Mouse (Mus musculus): Measurements from ENCODE around the gene Cd79a. TPM values are rescaled to one million over a fixed set of nuclear protein-coding genes. Genes with fewer than 3 reads are reported as not detected.

Cd79a gene
- total RNA-seq, 2 experiments from 2014 or later: 0.31 to 0.98 TPM

DNA sequence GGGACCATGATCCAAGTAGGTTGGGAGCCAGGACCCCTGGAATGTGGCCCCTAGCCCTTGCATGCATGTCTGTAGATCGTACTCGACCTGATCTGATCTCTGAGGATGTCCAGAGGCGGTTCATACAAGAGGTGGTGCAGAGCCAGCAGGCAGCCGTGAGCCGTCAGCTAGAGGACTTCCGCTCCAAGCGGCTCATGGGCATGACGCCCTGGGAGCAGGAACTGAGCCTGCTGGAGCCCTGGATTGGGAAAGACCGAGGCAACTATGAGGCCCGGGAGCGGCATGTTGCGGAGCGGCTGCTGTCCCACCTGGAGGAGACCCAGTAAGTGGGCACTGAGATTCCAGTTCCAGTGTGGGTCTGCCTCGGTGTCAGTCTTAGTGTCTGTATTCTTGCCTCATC is 15.3 kb downstream of the Cd79a start:
- DNase-seq (ENCODE audit: low spot score in 2 of 2): no peak

DNA sequence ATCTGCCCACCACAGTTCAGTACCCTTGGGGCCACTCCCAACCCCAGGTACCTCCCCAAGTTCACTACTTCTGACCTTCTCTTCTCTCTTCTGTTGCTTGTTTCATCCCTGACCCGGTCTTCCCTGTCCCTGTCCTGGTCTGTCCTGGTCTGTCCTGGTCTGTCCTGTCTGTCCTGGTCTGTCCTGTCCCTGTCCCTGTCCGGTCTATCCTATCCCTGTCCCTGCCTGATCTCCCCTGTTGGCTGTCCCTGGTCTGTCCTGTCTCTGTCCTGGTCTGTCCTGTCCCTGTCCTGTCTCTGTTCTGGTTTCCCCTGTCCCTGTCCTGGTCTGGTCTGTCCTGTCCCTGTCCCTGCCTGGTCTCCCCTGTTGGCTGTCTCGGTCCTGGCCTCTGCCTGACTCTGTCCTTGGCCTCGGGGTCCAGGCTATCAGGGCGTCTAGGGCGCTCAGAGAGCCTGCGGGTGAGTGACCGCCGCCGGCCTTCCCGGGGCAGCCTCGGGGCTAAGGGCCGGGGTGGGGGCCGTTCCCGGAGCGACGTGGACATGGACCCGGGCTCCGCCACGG is 21.7 kb downstream of the Cd79a start:
- DNase-seq (ENCODE audit: low spot score in 2 of 2): no peak

DNA sequence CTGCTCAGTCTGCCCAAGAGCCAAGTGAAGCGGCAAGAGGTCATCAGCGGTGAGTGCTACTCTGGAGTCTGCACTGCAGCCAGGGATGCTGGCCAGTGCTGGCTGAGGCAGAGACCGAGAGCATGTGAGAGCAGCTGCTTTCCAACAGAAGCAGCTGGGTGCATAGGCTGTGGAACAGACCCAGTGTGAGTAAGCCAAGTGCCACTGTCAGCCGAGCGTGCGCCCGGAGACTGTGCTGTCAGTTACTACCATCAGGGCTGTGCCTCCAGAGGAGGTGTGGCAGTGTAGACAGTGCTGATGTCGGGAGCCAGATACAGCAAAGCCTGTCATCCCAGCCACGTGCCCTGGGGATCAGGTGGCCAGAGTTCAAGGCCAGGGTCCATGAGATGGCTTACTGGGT is 22.5 kb downstream of the Cd79a start:
- DNase-seq (ENCODE audit: low spot score in 2 of 2): peak in 1 of 2 experiments; percentile 60

DNA sequence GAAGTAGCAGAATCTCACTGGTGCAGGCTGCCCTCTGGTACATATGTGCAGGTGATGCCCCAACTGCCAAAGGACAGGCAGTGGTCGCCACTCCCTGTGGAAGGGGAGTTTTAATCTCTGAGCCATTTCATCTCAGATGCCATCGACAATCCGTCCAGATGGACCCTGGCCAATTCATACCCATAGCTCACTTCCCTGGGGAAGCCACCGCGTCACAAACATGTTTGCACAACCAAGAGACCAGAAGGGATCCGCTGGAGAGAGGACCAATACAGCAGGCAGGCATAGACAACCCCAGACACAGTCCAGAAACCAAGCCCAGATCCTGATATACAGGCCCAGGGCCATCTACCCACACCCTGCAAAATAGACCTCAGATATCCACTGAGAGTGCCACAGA is 33.3 kb downstream of the Cd79a start:
- DNase-seq (ENCODE audit: low spot score in 2 of 2): no peak

DNA sequence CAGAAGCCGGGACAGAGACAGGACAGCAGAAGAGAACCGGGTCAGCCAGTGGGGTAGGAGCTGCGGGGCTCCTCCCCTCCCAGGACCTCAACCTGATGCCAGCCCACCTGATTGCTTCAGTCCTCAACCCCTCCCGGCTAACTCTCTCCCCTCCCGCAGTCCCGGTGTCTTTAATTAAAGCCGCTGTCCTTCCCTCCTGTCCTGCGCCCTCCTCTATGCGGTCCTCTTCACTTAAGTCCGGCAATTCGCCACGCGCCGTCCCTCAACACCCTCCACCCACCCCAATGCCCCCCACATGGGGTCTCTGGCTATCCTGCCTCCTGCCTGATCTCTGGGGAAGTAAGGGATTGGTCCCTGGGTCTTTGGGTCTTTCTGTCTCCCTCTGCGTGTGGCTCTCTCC is 34.5 kb downstream of the Cd79a start:
- DNase-seq (ENCODE audit: low spot score in 2 of 2): no peak

DNA sequence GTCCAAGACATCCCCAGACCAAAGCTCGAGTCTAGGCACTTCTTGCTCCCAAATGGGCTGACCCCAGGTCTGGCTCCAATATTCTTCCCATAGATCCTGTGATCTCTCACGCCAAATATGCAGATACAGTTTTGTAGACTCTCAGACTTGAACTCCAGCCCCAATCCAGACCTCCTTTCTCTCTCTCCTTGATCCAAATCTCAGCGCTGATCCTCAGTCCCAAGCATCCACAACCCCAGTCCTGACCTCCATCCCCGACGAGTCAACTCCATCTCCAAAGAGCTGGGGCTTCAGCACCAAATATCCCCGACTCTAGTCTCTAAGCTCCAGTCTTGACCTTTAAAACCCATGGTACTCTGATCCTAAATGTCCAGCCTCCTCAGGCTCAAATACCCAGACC is 46.5 kb downstream of the Cd79a start:
- no peak for DNase-seq (ENCODE audit: low spot score in 2 of 2)

DNA sequence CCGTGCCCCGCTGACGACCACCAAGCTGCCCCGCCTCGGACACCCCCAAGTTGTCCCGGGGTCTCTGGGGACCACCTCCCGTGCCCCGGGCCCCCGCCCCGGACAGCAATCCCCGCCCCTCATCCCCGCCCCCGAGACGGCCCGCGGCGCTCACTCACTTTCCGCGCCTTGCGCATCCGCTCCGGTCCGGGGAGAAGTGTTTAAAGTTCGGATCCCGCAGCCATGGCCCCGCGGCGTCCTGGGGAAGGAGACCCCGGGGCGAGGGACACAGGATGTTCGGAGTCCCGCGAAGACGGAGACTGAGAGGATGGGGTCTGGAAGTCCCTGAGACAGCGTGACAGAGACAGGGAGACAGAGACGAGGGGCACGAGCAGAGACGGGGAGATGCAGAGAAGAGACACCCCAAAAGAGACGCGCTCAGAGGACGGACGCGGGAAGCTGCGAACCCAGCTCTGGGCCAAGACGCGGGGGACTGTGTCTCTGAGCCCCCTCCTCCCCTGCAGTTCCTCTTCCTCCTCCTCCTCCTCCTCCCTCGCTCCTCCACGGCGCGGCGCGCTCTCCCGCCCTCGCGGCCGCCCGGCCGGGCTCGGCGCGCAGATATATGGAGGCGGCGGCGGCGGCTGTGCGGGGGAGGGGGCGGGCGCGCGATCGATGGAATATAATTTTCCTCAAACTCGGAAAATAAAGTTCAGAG is 47.2 kb downstream of the Cd79a start, which contains the start of gene Gm4881:
Gene Gm4881, minus strand, starts transcription at position 238 of the 694 bp plus-strand sequence.
- DNase-seq (ENCODE audit: low spot score in 2 of 2): no peak

DNA sequence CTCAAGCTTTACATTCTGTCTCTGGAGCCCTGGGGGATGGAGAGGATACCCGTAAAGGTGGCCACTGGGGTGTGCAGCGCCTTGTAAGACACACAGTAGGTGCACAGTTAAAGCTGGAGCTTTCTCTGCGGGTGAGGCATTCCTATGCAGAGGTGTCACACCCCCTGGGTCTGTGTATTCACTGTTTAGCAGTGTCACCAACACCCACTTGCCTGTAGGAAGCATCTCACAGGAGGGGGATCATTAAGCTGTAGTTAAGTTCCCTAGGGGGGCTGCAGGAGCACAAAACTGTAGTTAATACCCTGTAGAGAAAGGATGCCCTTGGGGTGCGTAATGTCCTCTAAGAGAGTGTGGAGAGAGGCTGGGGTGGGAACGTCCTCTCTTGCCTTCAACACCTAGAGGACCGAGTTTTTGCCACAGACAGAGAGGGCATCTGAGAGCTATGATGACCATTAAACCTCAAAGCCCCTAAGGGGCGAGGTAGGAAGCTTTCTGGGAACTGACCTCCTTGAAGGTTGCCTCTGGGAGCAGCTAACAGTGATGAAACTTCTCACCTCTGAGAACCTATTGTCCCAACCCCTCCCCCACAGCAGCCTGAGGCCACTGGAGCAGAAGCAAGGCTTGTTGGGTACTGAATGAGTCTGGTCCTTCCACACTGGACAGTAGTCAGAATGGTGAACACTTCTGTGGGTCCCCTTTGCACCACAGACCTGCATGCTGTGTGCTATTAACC is 50.3 kb downstream of the Cd79a start:
- DNase-seq (ENCODE audit: low spot score in 2 of 2): no peak

DNA sequence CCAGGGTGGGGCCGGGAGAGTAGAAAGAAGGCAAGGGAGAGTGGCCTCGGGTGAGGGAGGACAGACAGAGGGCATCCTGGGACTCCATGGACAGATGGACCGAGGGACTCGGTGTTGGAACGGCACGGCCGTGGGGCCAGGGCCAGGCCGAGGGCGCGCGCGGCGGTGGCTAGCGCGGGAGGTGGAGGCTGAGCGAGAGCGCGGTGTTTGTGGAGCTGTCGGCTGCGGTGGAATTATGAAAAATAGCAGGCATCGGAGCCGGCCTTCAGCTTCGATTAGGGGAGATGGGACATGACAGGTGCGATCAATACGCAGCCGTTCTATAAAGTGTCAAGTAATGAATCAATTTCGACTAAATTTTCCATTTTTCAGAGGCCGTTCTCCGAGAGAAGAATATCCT is 51.6 kb downstream of the Cd79a start:
- no peak for DNase-seq (ENCODE audit: low spot score in 2 of 2)

DNA sequence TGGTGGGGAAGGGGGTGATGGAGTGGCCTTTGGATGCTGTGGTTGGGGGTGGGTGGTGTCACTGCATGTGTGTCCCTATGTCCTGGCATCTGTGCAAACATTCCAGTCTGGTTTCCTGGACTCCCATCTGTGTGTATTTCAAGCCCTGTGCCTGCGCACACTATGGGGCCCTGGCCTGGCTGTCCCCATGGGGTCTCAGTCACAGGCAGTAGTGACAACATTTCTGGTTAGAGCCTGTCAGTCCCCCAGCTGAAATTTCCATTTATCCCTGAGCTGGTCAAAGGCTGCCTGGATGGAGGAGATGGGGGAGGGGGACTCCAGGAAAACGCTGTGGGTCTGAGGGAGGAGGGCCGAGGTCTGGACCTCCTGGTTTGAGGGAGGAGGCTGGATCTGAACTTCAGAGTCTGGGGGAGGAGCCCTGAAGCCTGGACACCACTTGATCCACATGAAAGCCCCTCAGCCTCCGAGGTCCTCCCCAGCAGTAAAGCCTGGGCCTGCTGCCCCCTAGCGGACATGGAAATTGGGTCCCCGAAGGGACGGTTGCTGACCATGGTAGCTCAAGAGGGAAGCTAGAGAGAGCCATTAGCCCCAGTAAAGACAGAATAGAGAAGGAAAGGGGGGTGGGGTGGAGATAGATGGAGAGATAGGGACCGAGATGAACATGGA is 52.9 kb downstream of the Cd79a start:
- DNase-seq (ENCODE audit: low spot score in 2 of 2): peak; percentile 59 to 72

Other genes with a start within 250 kb of the Cd79a start
- not detected for gene Tex101, start 220.7 kb upstream of the Cd79a start, total RNA-seq (2021)
- not detected for gene BC049730, start 188.1 kb upstream of the Cd79a start, total RNA-seq (2021)
- gene Gm4763, start 170.5 kb upstream of the Cd79a start, total RNA-seq (2021): not detected
- under 1 TPM in 1 of 2 experiments, not detected in 1; 0.62 TPM for gene Cd177, start 137.1 kb upstream of the Cd79a start, total RNA-seq (2021)
- gene Ceacam10, start 120.2 kb upstream of the Cd79a start, total RNA-seq (2021): not detected
- 1 to 10 TPM; 1.2 to 2.0 TPM for gene Gm9844, start 35.2 kb upstream of the Cd79a start, total RNA-seq (2021)
- gene Lypd4, start 27.4 kb upstream of the Cd79a start, total RNA-seq (2021): not detected
- not detected for gene Dmrtc2, start 27.3 kb upstream of the Cd79a start, total RNA-seq (2021)
- gene Rps19, start 13.0 kb upstream of the Cd79a start, total RNA-seq (2021): 1,000 to 10,000 TPM; 1,082 to 1,250 TPM
- gene Arhgef1, start 5.5 kb downstream of the Cd79a start, total RNA-seq (2021): 10 to 100 TPM; 79.6 to 98.8 TPM
- gene Gm4881, start 47.1 kb downstream of the Cd79a start, total RNA-seq (2021): not detected
- gene Rabac1, start 75.4 kb downstream of the Cd79a start, total RNA-seq (2021): 100 to 1,000 TPM; 157 to 161 TPM
- gene Atp1a3, start 108.6 kb downstream of the Cd79a start, total RNA-seq (2021): under 1 TPM; 0.20 to 0.44 TPM
- 10 to 100 TPM; 14.6 to 17.1 TPM for gene Grik5, start 175.0 kb downstream of the Cd79a start, total RNA-seq (2021)
- gene Zfp574, start 175.2 kb downstream of the Cd79a start, total RNA-seq (2021): 10 to 100 TPM; 10.7 to 11.4 TPM